Mouse (Mus musculus) megakaryocyte, embryonic 14.5 days (primary cell): ENCODE data around the gene Dcaf4. TPM values are rescaled to one million over a fixed set of nuclear protein-coding genes. Genes with fewer than 3 reads are reported as not detected.
A peak's percentile ranks its signal among the peaks of the same experiment; 100 is the strongest.

Experiments
- H3K27me3 ChIP-seq: replicated peaks from 2 replicates; pipeline ENCODE3; 2012; ENCODE audit warnings: inconsistent platforms
- H3K36me3 ChIP-seq: replicated peaks from 2 replicates; pipeline ENCODE3; 2012; ENCODE audit warnings: low read length, inconsistent platforms, mixed read lengths
- H3K4me1 ChIP-seq: 2 replicates; pipeline ENCODE4 v1.6.1; 2012; ENCODE audit warnings: inconsistent platforms
- H3K4me3 ChIP-seq: replicated peaks from 2 replicates; pipeline ENCODE3; 2012; ENCODE audit warnings: moderate library complexity, mild to moderate bottlenecking, inconsistent platforms
- H3K9me3 ChIP-seq: 2 replicates; pipeline ENCODE4 v1.6.1; 2012; ENCODE audit warnings: inconsistent platforms
- FLI1 ChIP-seq: IDR thresholded peaks from 2 replicates; pipeline ENCODE4 v1.6.1; 2012; ENCODE audit warnings: low read length, inconsistent platforms, mixed read lengths
- GATA1 ChIP-seq: IDR thresholded peaks from 3 replicates; pipeline ENCODE4 v1.6.1; 2012; ENCODE audit warnings: mixed read lengths, low read length, inconsistent platforms, borderline replicate concordance
- polyA plus RNA-seq: library from polyadenylated mRNA; stranded (reverse); fragments of >175 nt; gene quantifications from 2 replicates; pipeline ENCODE4 v1.2.3, GENCODE M21; 2012; ENCODE audit warnings: low replicate concordance; ENCODE audit not compliant: insufficient read depth

Dcaf4 gene
- polyA plus RNA-seq, 1 experiment: 50.2 TPM

GRCm38 (mm10) chr12:83535428-83535827 is 15.2 kb downstream of the Dcaf4 start:
- H3K4me3 ChIP-seq: no peak overlapping the region
- no peak for TF ChIP-seq FLI1
- TF ChIP-seq GATA1: no peak
- H3K4me1 ChIP-seq: peaks cover 33% of the 10 kb centered on the region
- no peaks in the 10 kb centered on the region for H3K9me3 ChIP-seq
- H3K27me3 ChIP-seq: no peaks in the 10 kb centered on the region
- peaks cover 98% of the 10 kb centered on the region for H3K36me3 ChIP-seq

GRCm38 (mm10) chr12:83536039-83536438 is 15.8 kb downstream of the Dcaf4 start:
- Histone ChIP-seq H3K4me1 (peaks cover 31% of the 10 kb centered on the region), H3K9me3 (no peaks in the 10 kb centered on the region), H3K27me3 (no peaks in the 10 kb centered on the region), H3K36me3 (peaks cover 98% of the 10 kb centered on the region), H3K4me3 (no peak overlapping the region)
- TF ChIP-seq GATA1 (no peak), FLI1 (no peak)

DNA sequence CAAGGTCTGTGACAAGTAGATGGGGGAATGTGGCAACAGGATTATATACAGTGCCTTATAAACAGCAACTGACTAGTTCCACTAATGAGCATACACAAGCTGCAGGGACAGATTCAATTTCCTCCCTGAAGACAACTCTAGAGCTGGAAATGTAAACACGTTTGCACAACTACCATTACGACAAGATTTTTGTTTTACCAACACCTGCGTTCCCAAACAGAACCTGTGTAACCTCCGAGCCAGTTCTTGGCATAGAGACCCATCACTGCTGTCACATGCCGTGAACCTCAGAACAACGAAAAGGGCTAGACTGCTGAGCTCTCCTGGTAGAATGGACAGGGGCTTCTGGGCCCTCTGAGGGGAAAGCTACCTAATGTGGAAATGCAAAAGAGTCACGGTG is 23.7 kb downstream of the Dcaf4 start:
- TF ChIP-seq FLI1 (no peak), GATA1 (no peak)
- Histone ChIP-seq H3K36me3 (peaks cover 95% of the 10 kb centered on the region), H3K4me3 (no peak overlapping the region), H3K9me3 (no peaks in the 10 kb centered on the region), H3K4me1 (no peaks in the 10 kb centered on the region), H3K27me3 (no peaks in the 10 kb centered on the region)

GRCm38 (mm10) chr12:83544791-83545190 is 24.5 kb downstream of the Dcaf4 start:
- Histone ChIP-seq H3K4me1 (peaks cover 5% of the 10 kb centered on the region), H3K4me3 (no peak overlapping the region), H3K27me3 (no peaks in the 10 kb centered on the region), H3K9me3 (no peaks in the 10 kb centered on the region), H3K36me3 (peaks cover 94% of the 10 kb centered on the region)
- TF ChIP-seq GATA1: no peak
- TF ChIP-seq FLI1: no peak

DNA sequence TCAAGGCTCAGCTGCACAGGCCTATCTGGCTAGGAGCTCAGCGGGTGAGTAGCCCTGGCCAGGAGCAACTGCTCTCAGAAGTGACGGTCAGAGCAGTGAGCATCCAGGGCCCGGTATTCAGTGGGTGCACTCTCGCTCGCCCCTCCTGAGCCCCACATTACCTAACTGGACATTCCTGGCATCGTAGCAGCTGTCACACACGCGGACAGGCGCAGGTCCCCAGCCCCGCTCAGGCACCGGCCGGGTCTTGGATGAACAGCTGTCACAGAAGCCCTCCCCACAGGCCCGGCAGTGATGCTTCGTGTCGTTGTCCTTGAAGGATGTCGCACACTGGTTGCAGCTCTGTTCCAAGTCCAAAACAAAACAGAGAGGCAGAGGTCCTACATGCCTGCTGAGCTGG is 31.0 kb downstream of the Dcaf4 start:
- Histone ChIP-seq H3K4me1 (peaks cover 66% of the 10 kb centered on the region), H3K4me3 (no peak overlapping the region), H3K36me3 (peaks cover 96% of the 10 kb centered on the region), H3K27me3 (no peaks in the 10 kb centered on the region), H3K9me3 (no peaks in the 10 kb centered on the region)
- TF ChIP-seq FLI1: no peak
- no peak for TF ChIP-seq GATA1

DNA sequence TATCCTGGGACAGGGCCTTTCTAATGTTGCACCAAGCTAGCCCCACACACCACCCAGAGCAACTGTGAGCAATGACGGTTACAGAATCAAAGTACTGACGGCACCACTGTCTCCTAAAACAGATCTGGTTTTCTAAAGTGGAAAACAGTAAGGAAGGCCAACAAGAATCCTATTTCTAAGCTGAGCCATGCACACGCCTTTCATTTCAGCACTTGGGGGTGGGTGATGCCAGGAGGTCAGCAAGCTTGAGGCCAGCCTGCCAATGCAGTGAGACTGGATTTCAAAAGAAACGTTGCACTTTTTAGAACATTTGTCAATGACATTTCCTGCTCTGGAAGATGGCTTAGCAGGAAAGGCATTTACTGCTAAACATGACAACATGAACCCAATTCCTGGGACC is 33.5 kb downstream of the Dcaf4 start:
- no peaks in the 10 kb centered on the region for H3K9me3 ChIP-seq
- no peaks in the 10 kb centered on the region for H3K27me3 ChIP-seq
- peaks cover 98% of the 10 kb centered on the region for H3K36me3 ChIP-seq
- H3K4me3 ChIP-seq: no peak overlapping the region
- no peak for TF ChIP-seq FLI1
- no peak for TF ChIP-seq GATA1
- H3K4me1 ChIP-seq: peaks cover 80% of the 10 kb centered on the region

GRCm38 (mm10) chr12:83555605-83556004 is 35.3 kb downstream of the Dcaf4 start:
- H3K27me3 ChIP-seq: no peaks in the 10 kb centered on the region
- TF ChIP-seq FLI1 (no peak), GATA1 (no peak)
- peaks cover 74% of the 10 kb centered on the region for H3K4me1 ChIP-seq
- peak overlapping the region; percentile 59 for H3K4me3 ChIP-seq
- peaks cover 92% of the 10 kb centered on the region for H3K36me3 ChIP-seq
- H3K9me3 ChIP-seq: no peaks in the 10 kb centered on the region

- Histone ChIP-seq H3K36me3 (peaks cover 91% of the 10 kb centered on the region), H3K9me3 (no peaks in the 10 kb centered on the region), H3K4me3 (no peak overlapping the region), H3K27me3 (no peaks in the 10 kb centered on the region), H3K4me1 (peaks cover 73% of the 10 kb centered on the region)
- TF ChIP-seq GATA1 (no peak), FLI1 (no peak)
These were observed 38.2 kb downstream of the Dcaf4 start for GRCm38 (mm10) chr12:83558496-83558895.

DNA sequence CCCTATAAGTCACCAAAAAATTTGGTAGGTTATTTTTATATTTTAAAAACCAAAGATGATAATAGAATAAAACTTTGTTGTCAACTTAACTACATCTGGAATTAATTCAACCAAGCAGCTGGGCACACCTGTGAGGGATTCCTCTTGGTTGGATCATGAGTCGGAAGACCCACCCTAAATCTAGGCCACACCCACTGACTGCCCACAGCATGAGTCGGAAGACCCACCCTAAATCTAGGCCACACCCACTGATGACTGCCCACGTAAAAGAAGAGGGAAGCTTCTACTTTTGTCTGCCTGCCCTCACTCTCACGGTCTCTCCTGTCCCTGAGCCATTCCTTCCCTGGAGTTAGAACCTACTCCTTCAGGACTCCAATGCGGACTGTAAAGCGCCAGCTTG is 39.9 kb downstream of the Dcaf4 start:
- Histone ChIP-seq H3K4me1 (peaks cover 56% of the 10 kb centered on the region), H3K9me3 (no peaks in the 10 kb centered on the region), H3K4me3 (no peak overlapping the region), H3K36me3 (peaks cover 88% of the 10 kb centered on the region), H3K27me3 (no peaks in the 10 kb centered on the region)
- TF ChIP-seq GATA1 (no peak), FLI1 (no peak)

GRCm38 (mm10) chr12:83562589-83562988 is 42.3 kb downstream of the Dcaf4 start:
- Histone ChIP-seq H3K36me3 (peaks cover 87% of the 10 kb centered on the region), H3K9me3 (no peaks in the 10 kb centered on the region), H3K27me3 (no peaks in the 10 kb centered on the region), H3K4me3 (no peak overlapping the region), H3K4me1 (peaks cover 32% of the 10 kb centered on the region)
- TF ChIP-seq FLI1 (no peak), GATA1 (no peak)

GRCm38 (mm10) chr12:83569866-83570265 is 49.6 kb downstream of the Dcaf4 start:
- peaks cover 12% of the 10 kb centered on the region for H3K4me1 ChIP-seq
- no peaks in the 10 kb centered on the region for H3K9me3 ChIP-seq
- H3K27me3 ChIP-seq: no peaks in the 10 kb centered on the region
- no peak overlapping the region for H3K4me3 ChIP-seq
- TF ChIP-seq GATA1 (no peak), FLI1 (no peak)
- H3K36me3 ChIP-seq: peaks cover 88% of the 10 kb centered on the region
